In genomic region chr9:110132201-110132605, GRCm38 (mm10) we compare ENCODE assay signal across 8 mouse cellular contexts. TPM values are rescaled to one million over a fixed set of nuclear protein-coding genes. Genes with fewer than 3 reads are reported as not detected.
DNase-seq lines count a peak whose midpoint lies in the region; ATAC-seq and TF ChIP-seq lines count a peak whose summit lies in the region.

No protein-coding gene starts in this region.

- peak overlapping the region; percentile 81 for H3K4me2 ChIP-seq in kidney, postnatal 0 days (ENCODE audit: low read length)
- peak overlapping the region; percentile 61 for H3K4me2 ChIP-seq in embryonic facial prominence, embryonic 13.5 days
- H3K4me2 ChIP-seq in midbrain, embryonic 11.5 days, result peak overlapping the region; percentile 72

- peak overlapping the region; percentile 87 for H3K27ac ChIP-seq in kidney, postnatal 0 days
- peak overlapping the region; percentile 63 for H3K27ac ChIP-seq in MEL (ENCODE audit: control insufficient read depth, low read depth, low read length)
- peak overlapping the region; percentile 96 for H3K27ac ChIP-seq in embryonic facial prominence, embryonic 13.5 days
- peak overlapping the region; percentile 77 for H3K27ac ChIP-seq in midbrain, embryonic 11.5 days (ENCODE audit: low read depth, low read length)

- H3K4me1 ChIP-seq in kidney, postnatal 0 days (replicated peaks; ENCODE audit: insufficient read depth, low read length), result 0 out of 2 replicates have a peak, but pooled peaks cover 5% of the 10 kb centered on the region
- peaks cover 3 to 15% of the 10 kb centered on the region in 2 experiments; a peak in 3 of 4 replicates for H3K4me1 ChIP-seq in MEL (ENCODE audit: control insufficient read depth in 1 of 2, insufficient read depth in 2 of 2, low read length in 2 of 2)
- peaks cover 25% of the 10 kb centered on the region for H3K4me1 ChIP-seq in embryonic facial prominence, embryonic 13.5 days
- peaks cover 6% of the 10 kb centered on the region for H3K4me1 ChIP-seq in midbrain, embryonic 11.5 days (ENCODE audit: control insufficient read depth, insufficient read depth, low read length)

- no peak for TF ChIP-seq EP300 in MEL (IDR thresholded peaks at IDR 0.05; ENCODE audit: low read depth in 1 of 2, low read length in 2 of 2)

- no peak for TF ChIP-seq POLR2A in MEL (IDR thresholded peaks at IDR 0.05; ENCODE audit: control insufficient read depth in 1 of 2, insufficient read depth in 1 of 2, low read depth in 1 of 2, low read length in 2 of 2, poor library complexity in 1 of 2)

- peak overlapping the region; percentile 89 for H3K4me3 ChIP-seq in kidney, postnatal 0 days (replicated peaks; ENCODE audit: low read depth, low read length)
- peak overlapping the region; percentile 80 to 83 for H3K4me3 ChIP-seq in MEL (ENCODE audit: control insufficient read depth in 1 of 2, insufficient read depth in 1 of 2, low read depth in 2 of 2, low read length in 2 of 2)
- peak overlapping the region; percentile 86 for H3K4me3 ChIP-seq in embryonic facial prominence, embryonic 13.5 days
- peak overlapping the region; percentile 89 for H3K4me3 ChIP-seq in midbrain, embryonic 11.5 days (ENCODE audit: low read depth, low read length)

- no peaks in the 10 kb centered on the region for H3K27me3 ChIP-seq in kidney, postnatal 0 days (ENCODE audit: insufficient read depth, low read length)
- no peaks in the 10 kb centered on the region for H3K27me3 ChIP-seq in MEL (ENCODE audit: control insufficient read depth in 1 of 2, insufficient read depth in 2 of 2, low read length in 2 of 2)
- H3K27me3 ChIP-seq in embryonic facial prominence, embryonic 13.5 days, result no peaks in the 10 kb centered on the region
- H3K27me3 ChIP-seq in midbrain, embryonic 11.5 days (ENCODE audit: control insufficient read depth, insufficient read depth, low read length), result no peaks in the 10 kb centered on the region

- H3K36me3 ChIP-seq in kidney, postnatal 0 days (ENCODE audit: insufficient read depth, low read length), result peaks cover 9% of the 10 kb centered on the region; the same call in 1 of the 2 replicates
- H3K36me3 ChIP-seq in MEL (ENCODE audit: control insufficient read depth in 1 of 2, insufficient read depth in 2 of 2, low read length in 2 of 2), result peaks cover 5 to 27% of the 10 kb centered on the region in 2 experiments
- H3K36me3 ChIP-seq in embryonic facial prominence, embryonic 13.5 days, result peaks cover 32% of the 10 kb centered on the region
- H3K36me3 ChIP-seq in midbrain, embryonic 11.5 days (ENCODE audit: control insufficient read depth, insufficient read depth, low read length), result no peaks in the 10 kb centered on the region

- H3K79me2 ChIP-seq in MEL (ENCODE audit: control insufficient read depth, insufficient read depth, low read length, poor library complexity), result peaks cover 44% of the 10 kb centered on the region

- no peak for TF ChIP-seq CTCF in kidney, postnatal 0 days (IDR thresholded peaks at IDR 0.05; ENCODE audit: low read depth)
- TF ChIP-seq CTCF in MEL (IDR thresholded peaks at IDR 0.05 in 2 of 3, conservative IDR thresholded peaks at IDR 0.05 in 1 of 3; ENCODE audit: control insufficient read depth in 1 of 3, insufficient read depth in 1 of 3, low read depth in 2 of 3, low read length in 3 of 3, poor library complexity in 1 of 3, severe bottlenecking in 1 of 3), result no peak

- ATAC-seq in kidney, postnatal 0 days (replicated peaks; ENCODE audit: low FRiP score, low read depth), result peak; percentile 67
- peak; percentile 68 for ATAC-seq in embryonic facial prominence, embryonic 13.5 days (ENCODE audit: insufficient number of reproducible peaks, insufficient read depth, low FRiP score, low TSS enrichment, low read depth)
- ATAC-seq in midbrain, embryonic 11.5 days (ENCODE audit: low FRiP score), result peak; percentile 71

- no peak for TF ChIP-seq RAD21 in MEL (IDR thresholded peaks at IDR 0.05; ENCODE audit: low read depth, low read length)

- WGBS in kidney, postnatal 0 days, result under 1% methylated on average over 31 of the region's 38 CpGs
- WGBS in embryonic facial prominence, embryonic 13.5 days, result 0% methylated on average over 33 of the region's 38 CpGs
- WGBS in midbrain, embryonic 11.5 days, result 0% methylated on average over 35 of the region's 38 CpGs

- DNase-seq in kidney, postnatal 0 days (ENCODE audit: low spot score), result peak; percentile 24
- DNase-seq in kidney, adult 9 months, result no peak
- DNase-seq in MEL (ENCODE audit: low read depth, low spot score), result peak; percentile 61
- DNase-seq in kidney, postnatal 25 days, result peak; percentile 54 to 77
- peak; percentile 95 for DNase-seq in midbrain, embryonic 11.5 days (ENCODE audit: low spot score, missing footprints)
- DNase-seq in layer of hippocampus, adult 9-11 months, result no peak
- DNase-seq in layer of hippocampus, adult 18-20 months (ENCODE audit: low spot score in 2 of 2), result no peak

- no peaks in the 10 kb centered on the region for H3K9me3 ChIP-seq in kidney, postnatal 0 days (replicated peaks; ENCODE audit: low read length)
- H3K9me3 ChIP-seq in MEL (replicated peaks; ENCODE audit: insufficient read depth, low read length), result no peaks in the 10 kb centered on the region
- no peaks in the 10 kb centered on the region for H3K9me3 ChIP-seq in embryonic facial prominence, embryonic 13.5 days
- H3K9me3 ChIP-seq in midbrain, embryonic 11.5 days (ENCODE audit: control insufficient read depth, low read length), result no peaks in the 10 kb centered on the region

- H3K9ac ChIP-seq in kidney, postnatal 0 days (ENCODE audit: low read depth, low read length), result peak overlapping the region; percentile 95
- peak overlapping the region; percentile 91 for H3K9ac ChIP-seq in MEL (ENCODE audit: control insufficient read depth, low read depth, low read length, poor library complexity, severe bottlenecking)
- peak overlapping the region; percentile 97 for H3K9ac ChIP-seq in embryonic facial prominence, embryonic 13.5 days
- peak overlapping the region; percentile 97 for H3K9ac ChIP-seq in midbrain, embryonic 11.5 days (ENCODE audit: low read length)

TF ChIP-seq in MEL, 35 proteins besides CTCF, POLR2A, EP300 and RAD21 (continues in another document):
- TF ChIP-seq TBP (IDR thresholded peaks at IDR 0.05; ENCODE audit: low read depth, low read length) (no peak), SIN3A (IDR thresholded peaks at IDR 0.05; ENCODE audit: low read length) (peak; percentile 58), MAFK (IDR thresholded peaks at IDR 0.05; ENCODE audit: borderline replicate concordance, low read depth, low read length) (no peak), JUND (IDR thresholded peaks at IDR 0.05; ENCODE audit: low read depth, low read length) (no peak), GATA1 (IDR thresholded peaks at IDR 0.05; ENCODE audit: low read depth, low read length) (no peak), UBTF (IDR thresholded peaks at IDR 0.05; ENCODE audit: borderline replicate concordance, insufficient read depth, low read depth, low read length) (no peak), CHD1 (IDR thresholded peaks at IDR 0.05; ENCODE audit: low read depth, low read length) (no peak), MYB (IDR thresholded peaks at IDR 0.05; ENCODE audit: low read depth, low read length) (no peak), MEF2A (IDR thresholded peaks at IDR 0.05; ENCODE audit: extremely low read depth, insufficient replicate concordance, low read depth, low read length, poor library complexity, severe bottlenecking) (no peak), POLR2AphosphoS5 (IDR thresholded peaks at IDR 0.05; ENCODE audit: borderline replicate concordance, low read depth, low read length) (no peak), SMC3 (IDR thresholded peaks at IDR 0.05; ENCODE audit: low read depth, low read length) (no peak), ZKSCAN1 (IDR thresholded peaks at IDR 0.05; ENCODE audit: low read depth, low read length) (no peak), ETS1 (IDR thresholded peaks at IDR 0.05; ENCODE audit: low read depth, low read length) (no peak), BHLHE40 (IDR thresholded peaks at IDR 0.05; ENCODE audit: borderline replicate concordance, low read depth, low read length) (no peak), TCF12 (IDR thresholded peaks at IDR 0.05; ENCODE audit: low read depth, low read length) (no peak), MAZ (IDR thresholded peaks at IDR 0.05; ENCODE audit: low read depth, low read length) (peak; percentile 16; the same call in 1 of the 2 replicates), ZNF384 (IDR thresholded peaks at IDR 0.05; ENCODE audit: low read depth, low read length) (no peak), ELF1 (IDR thresholded peaks at IDR 0.05; ENCODE audit: low read depth, low read length) (no peak), ZC3H11A (IDR thresholded peaks at IDR 0.05; ENCODE audit: low read depth, low read length) (no peak), NRF1 (IDR thresholded peaks at IDR 0.05; ENCODE audit: insufficient read depth, low read depth, low read length, poor library complexity, severe bottlenecking) (no peak), KAT2A (conservative IDR thresholded peaks at IDR 0.05; ENCODE audit: low read depth, low read length) (no peak), E2F4 (IDR thresholded peaks at IDR 0.05; ENCODE audit: borderline replicate concordance, low read depth, low read length) (no peak), MXI1 (IDR thresholded peaks at IDR 0.05; ENCODE audit: low read depth, low read length) (peak; percentile 92), MYC (IDR thresholded peaks at IDR 0.05; ENCODE audit: low read depth, low read length) (0 out of 2 replicates have a peak, but pooled peaks have one; percentile 28)

RNA-seq across cellular contexts. Expression of gene Dhx30, which starts 14.6 kb away (rescaled TPM):
- 86.5 and 88.9 TPM in 2 replicates for polyA plus RNA-seq in kidney, postnatal 0 days (2015; fragmentation: Nextera tagmentation; extraction: Ambion mirVana)
- total RNA-seq in MEL (2012; rRNA removed), result 113 and 126 TPM in 2 replicates
- polyA plus RNA-seq in MEL (2012; ENCODE audit: insufficient read depth in 1 of 2, insufficient read length in 2 of 2, low read depth in 1 of 2, low replicate concordance in 2 of 2, missing spikeins in 1 of 2), result 100 to 1,000 TPM in 1 of 2 experiments, not detected in 1; 113 TPM
- polyA plus RNA-seq in embryonic facial prominence, embryonic 13.5 days (2015; fragmentation: Nextera tagmentation; extraction: Ambion mirVana), result 159 and 178 TPM in 2 replicates
- polyA plus RNA-seq in midbrain, embryonic 11.5 days (2014; fragmentation: Nextera tagmentation; extraction: Ambion mirVana), result 161 and 164 TPM in 2 replicates
- 100 to 1,000 TPM; 159 to 161 TPM for total RNA-seq in layer of hippocampus, adult 18-20 months (2021)

RNA-seq across cellular contexts. Expression of gene Smarcc1, which starts 14.7 kb away (rescaled TPM):
- 58.1 and 63.8 TPM in 2 replicates for polyA plus RNA-seq in kidney, postnatal 0 days (2015; fragmentation: Nextera tagmentation; extraction: Ambion mirVana)
- total RNA-seq in MEL (2012; rRNA removed), result 35.5 and 41.4 TPM in 2 replicates
- polyA plus RNA-seq in MEL (2012; ENCODE audit: insufficient read depth in 1 of 2, insufficient read length in 2 of 2, low read depth in 1 of 2, low replicate concordance in 2 of 2, missing spikeins in 1 of 2), result 100 to 1,000 TPM in 1 of 2 experiments, 10 to 100 TPM in 1; 79.0 to 488 TPM
- 188 and 204 TPM in 2 replicates for polyA plus RNA-seq in embryonic facial prominence, embryonic 13.5 days (2015; fragmentation: Nextera tagmentation; extraction: Ambion mirVana)
- polyA plus RNA-seq in midbrain, embryonic 11.5 days (2014; fragmentation: Nextera tagmentation; extraction: Ambion mirVana), result 146 and 160 TPM in 2 replicates
- total RNA-seq in layer of hippocampus, adult 18-20 months (2021), result 10 to 100 TPM; 53.7 to 58.6 TPM

Comparison
In these comparisons a context has a peak if more than half of its experiments do, and no peak if none do; other contexts are left out.
1. DNase-seq: peak in kidney, postnatal 0 days (single experiment), MEL (single experiment), kidney, postnatal 25 days (2 of 2) and midbrain, embryonic 11.5 days (single experiment); none in kidney, adult 9 months (single experiment), layer of hippocampus, adult 9-11 months (single experiment) and layer of hippocampus, adult 18-20 months (0 of 2).
2. Peak in every context shown above with its lines, with median percentiles within 50 percentile points of each other: ATAC-seq, H3K27ac ChIP-seq, H3K4me2 ChIP-seq, H3K4me3 ChIP-seq and H3K9ac ChIP-seq.